Mouse (Mus musculus) midbrain, embryonic 11.5 days (tissue): ENCODE results near the gene Rc3h2. TPM values are rescaled to one million over a fixed set of nuclear protein-coding genes. Genes with fewer than 3 reads are reported as not detected.

Source experiments
- ATAC-seq: fragments of 200-750 bp; cut with Nextera tagmentation; 2 replicates; pipeline ENCODE4 v1.8.0; 2017; ENCODE audit warnings: moderate TSS enrichment, moderate library complexity; ENCODE audit not compliant: low FRiP score
- DNase-seq: peaks from one replicate; pipeline ENCODE4 v3.0.0; 2015; ENCODE audit warnings: low spot score; ENCODE audit errors: missing footprints
- H3K27ac ChIP-seq: fragments of 300-500 bp; sonication (generic); 2 replicates; pipeline ENCODE4 v1.5.1; 2014; ENCODE audit warnings: low read depth, low read length
- H3K27me3 ChIP-seq: fragments of 300-500 bp; sonication (generic); 2 replicates; pipeline ENCODE4 v1.6.1; 2014; ENCODE audit warnings: mild to moderate bottlenecking, low read length, moderate library complexity, mixed read lengths; ENCODE audit not compliant: control insufficient read depth, insufficient read depth
- H3K36me3 ChIP-seq: fragments of 300-500 bp; sonication (generic); 2 replicates; pipeline ENCODE4 v1.6.1; 2014; ENCODE audit warnings: mild to moderate bottlenecking, low read length, moderate library complexity, mixed read lengths; ENCODE audit not compliant: control insufficient read depth, insufficient read depth
- H3K4me1 ChIP-seq: fragments of 300-500 bp; sonication (generic); 2 replicates; pipeline ENCODE4 v1.6.1; 2014; ENCODE audit warnings: low read length; ENCODE audit not compliant: control insufficient read depth, insufficient read depth
- H3K4me2 ChIP-seq: fragments of 300-500 bp; sonication (generic); 2 replicates; pipeline ENCODE4 v1.6.1; 2014; ENCODE audit warnings: mild to moderate bottlenecking, moderate library complexity
- H3K4me3 ChIP-seq: fragments of 300-500 bp; sonication (generic); 2 replicates; pipeline ENCODE4 v1.5.1; 2014; ENCODE audit warnings: low read depth, low read length
- H3K9ac ChIP-seq: fragments of 300-500 bp; sonication (generic); 2 replicates; pipeline ENCODE4 v1.6.1; 2014; ENCODE audit warnings: low read length
- H3K9me3 ChIP-seq: fragments of 300-500 bp; sonication (generic); 2 replicates; pipeline ENCODE4 v1.6.1; 2016; ENCODE audit warnings: low read length; ENCODE audit not compliant: control insufficient read depth
- WGBS: fragments of 180-500 bp; shearing (Covaris S2); extraction: QIAGEN DNeasy Blood & Tissue Kit; methylation state at CpG from one replicate; pipeline ENCODE4 v1.1.7; 2014; 5-methylcytosine and 5-hydroxymethylcytosine counted together
- polyA plus RNA-seq: library from polyadenylated mRNA; unstranded; fragments of >200 nt; fragmentation: Nextera tagmentation; extraction: Ambion mirVana; gene quantifications from 2 replicates; pipeline ENCODE4 v1.2.1, GENCODE M21; 2014

Gene Rc3h2
- polyA plus RNA-seq, 1 experiment from 2014 or later = 20.4 TPM

GRCm38 (mm10) chr2:37430593-37431464 lies 8.1 kb upstream of the Rc3h2 start:
- H3K4me1 ChIP-seq = peaks cover 10% of the 10 kb centered on the region; the same call in 1 of the 2 replicates
- H3K36me3 ChIP-seq = peaks cover 3% of the 10 kb centered on the region
- H3K27ac ChIP-seq = peak overlapping the region; percentile 94
- under 1% methylated on average over 38 of the region's 38 CpGs for WGBS
- peak overlapping the region; percentile 76 for H3K4me3 ChIP-seq
- no peaks in the 10 kb centered on the region for H3K9me3 ChIP-seq
- DNase-seq (peak; percentile 97), ATAC-seq (peak; percentile 95)
- peak overlapping the region; percentile 87 for H3K9ac ChIP-seq
- peak overlapping the region; percentile 49 for H3K4me2 ChIP-seq
- no peaks in the 10 kb centered on the region for H3K27me3 ChIP-seq

- Histone ChIP-seq H3K36me3 (no peaks in the 10 kb centered on the region; the same call in 1 of the 2 replicates), H3K27me3 (no peaks in the 10 kb centered on the region), H3K4me3 (no peak overlapping the region), H3K4me2 (no peak overlapping the region), H3K9ac (no peak overlapping the region), H3K9me3 (no peaks in the 10 kb centered on the region), H3K27ac (no peak overlapping the region), H3K4me1 (peaks cover 2% of the 10 kb centered on the region)
- 65% methylated on average over 3 of the region's 3 CpGs for WGBS
- no peak for DNase-seq
- no peak for ATAC-seq
These were observed 968 bp upstream of the Rc3h2 start for GRCm38 (mm10) chr2:37423671-37424070.

- Histone ChIP-seq H3K4me2 (peak overlapping the region; percentile 64), H3K27ac (peak overlapping the region; percentile 96), H3K4me1 (peaks cover 2% of the 10 kb centered on the region), H3K9ac (peak overlapping the region; percentile 99), H3K36me3 (no peaks in the 10 kb centered on the region), H3K9me3 (no peaks in the 10 kb centered on the region), H3K4me3 (peak overlapping the region; percentile 99), H3K27me3 (no peaks in the 10 kb centered on the region)
- 7% methylated on average over 3 of the region's 3 CpGs for WGBS
- DNase-seq (no peak), ATAC-seq (no peak)
These were observed 800 bp downstream of the Rc3h2 start for GRCm38 (mm10) chr2:37421903-37422302.

DNA sequence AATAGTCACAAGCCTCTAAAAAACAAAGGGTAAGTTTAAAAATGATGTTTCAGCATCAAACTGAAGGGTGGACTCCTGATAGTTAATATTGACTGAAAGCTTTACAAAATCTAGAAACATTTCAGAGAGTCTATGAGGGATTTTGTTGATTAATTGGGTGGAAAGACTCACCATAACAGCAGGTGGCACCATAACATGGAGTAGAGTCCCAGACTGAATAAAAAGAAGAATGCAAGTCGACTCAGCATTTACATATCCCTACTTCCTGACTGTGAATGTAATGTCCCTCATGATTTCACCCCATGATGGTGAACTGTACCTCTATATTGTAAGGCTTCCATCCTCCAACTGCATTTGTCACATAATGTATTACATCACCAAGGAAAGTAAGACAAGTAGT lies 27.2 kb downstream of the Rc3h2 start:
- Histone ChIP-seq H3K9me3 (no peaks in the 10 kb centered on the region), H3K9ac (no peak overlapping the region), H3K4me2 (no peak overlapping the region), H3K4me1 (no peaks in the 10 kb centered on the region), H3K4me3 (no peak overlapping the region), H3K27ac (no peak overlapping the region), H3K36me3 (peaks cover 6% of the 10 kb centered on the region; the same call in 1 of the 2 replicates), H3K27me3 (no peaks in the 10 kb centered on the region)
- DNase-seq (no peak), ATAC-seq (no peak)
- 69% methylated on average over 1 of the region's 1 CpGs for WGBS

- Histone ChIP-seq H3K9ac (no peak overlapping the region), H3K4me1 (no peaks in the 10 kb centered on the region), H3K4me3 (no peak overlapping the region), H3K27me3 (no peaks in the 10 kb centered on the region), H3K4me2 (no peak overlapping the region), H3K9me3 (no peaks in the 10 kb centered on the region), H3K27ac (no peak overlapping the region), H3K36me3 (peaks cover 6% of the 10 kb centered on the region)
- ATAC-seq (no peak), DNase-seq (no peak)
- 96% methylated on average over 9 of the region's 9 CpGs for WGBS
These were observed 39.8 kb downstream of the Rc3h2 start for GRCm38 (mm10) chr2:37382921-37383320.

GRCm38 (mm10) chr2:37380189-37380588 lies 42.5 kb downstream of the Rc3h2 start:
- Histone ChIP-seq H3K36me3 (peaks cover 14% of the 10 kb centered on the region), H3K9me3 (no peaks in the 10 kb centered on the region), H3K27ac (no peak overlapping the region), H3K27me3 (no peaks in the 10 kb centered on the region), H3K4me3 (no peak overlapping the region), H3K9ac (no peak overlapping the region), H3K4me1 (no peaks in the 10 kb centered on the region), H3K4me2 (no peak overlapping the region)
- WGBS = 78% methylated on average over 2 of the region's 2 CpGs
- DNase-seq (peak; percentile 91), ATAC-seq (peak; percentile 33)

- Histone ChIP-seq H3K4me3 (no peak overlapping the region), H3K9ac (no peak overlapping the region), H3K27ac (no peak overlapping the region), H3K4me2 (no peak overlapping the region), H3K4me1 (no peaks in the 10 kb centered on the region), H3K36me3 (peaks cover 7% of the 10 kb centered on the region; the same call in 1 of the 2 replicates), H3K9me3 (no peaks in the 10 kb centered on the region), H3K27me3 (no peaks in the 10 kb centered on the region)
- DNase-seq (no peak), ATAC-seq (no peak)
- 100% methylated on average over 1 of the region's 1 CpGs for WGBS
These were observed 46.7 kb downstream of the Rc3h2 start for GRCm38 (mm10) chr2:37376018-37376417.

DNA sequence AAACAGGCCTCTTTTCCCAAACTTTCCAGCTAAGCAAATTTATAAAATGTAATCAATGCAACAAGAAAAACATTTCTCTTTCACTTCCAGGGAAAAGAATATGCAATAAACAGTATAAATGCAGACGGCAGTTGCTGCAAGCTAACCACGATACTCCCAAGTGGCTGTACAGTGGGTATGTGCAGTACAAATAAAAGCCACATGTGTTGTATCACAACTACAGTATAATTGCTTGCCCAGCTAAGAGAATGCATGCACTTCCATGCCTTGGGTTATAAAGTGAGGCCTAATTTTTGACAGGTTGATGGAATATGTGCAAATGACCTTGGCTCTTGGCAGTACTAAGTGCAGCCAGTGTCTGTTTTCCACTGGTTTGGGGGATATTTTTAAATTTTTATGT lies 52.1 kb downstream of the Rc3h2 start:
- H3K27ac ChIP-seq = no peak overlapping the region
- H3K9me3 ChIP-seq = no peaks in the 10 kb centered on the region
- H3K9ac ChIP-seq = no peak overlapping the region
- no peak overlapping the region for H3K4me3 ChIP-seq
- H3K4me1 ChIP-seq = no peaks in the 10 kb centered on the region
- DNase-seq (no peak), ATAC-seq (no peak)
- no peak overlapping the region for H3K4me2 ChIP-seq
- H3K36me3 ChIP-seq = peaks cover 2% of the 10 kb centered on the region; the same call in 1 of the 2 replicates
- H3K27me3 ChIP-seq = no peaks in the 10 kb centered on the region
- 94% methylated on average over 2 of the region's 2 CpGs for WGBS

GRCm38 (mm10) chr2:37359908-37360307 lies 62.8 kb downstream of the Rc3h2 start:
- Histone ChIP-seq H3K27me3 (no peaks in the 10 kb centered on the region), H3K4me3 (no peak overlapping the region), H3K27ac (no peak overlapping the region), H3K4me2 (peak overlapping the region; percentile 69; the same call in 1 of the 2 replicates), H3K36me3 (peaks cover 4% of the 10 kb centered on the region; the same call in 1 of the 2 replicates), H3K9ac (no peak overlapping the region), H3K9me3 (no peaks in the 10 kb centered on the region), H3K4me1 (peaks cover 5% of the 10 kb centered on the region; the same call in 1 of the 2 replicates)
- 95% methylated on average over 2 of the region's 2 CpGs for WGBS
- ATAC-seq (no peak), DNase-seq (no peak)
